Mouse (Mus musculus) testis, adult 2 months (tissue): Measurements from ENCODE around the gene Stn1. TPM values are rescaled to one million over a fixed set of nuclear protein-coding genes. Genes with fewer than 3 reads are reported as not detected.

Source experiments
- H3K27ac ChIP-seq: fragments of 200-500 bp; 2 replicates; pipeline ENCODE4 v1.5.1; 2012; ENCODE audit warnings: low read depth, low read length; ENCODE audit not compliant: control insufficient read depth, insufficient read depth
- H3K27me3 ChIP-seq: fragments of 200-500 bp; 2 replicates; pipeline ENCODE4 v1.6.1; 2012; ENCODE audit warnings: mild to moderate bottlenecking, low read length, moderate library complexity; ENCODE audit not compliant: control insufficient read depth, insufficient read depth
- H3K36me3 ChIP-seq: fragments of 200-500 bp; 2 replicates; pipeline ENCODE4 v1.6.1; 2012; ENCODE audit warnings: mild to moderate bottlenecking, low read length; ENCODE audit not compliant: control insufficient read depth, insufficient read depth
- H3K4me1 ChIP-seq: fragments of 200-500 bp; 2 replicates; pipeline ENCODE4 v1.6.1; 2012; ENCODE audit warnings: low read length; ENCODE audit not compliant: control insufficient read depth, insufficient read depth
- H3K4me3 ChIP-seq: fragments of 200-500 bp; 2 replicates; pipeline ENCODE4 v1.5.1; 2012; ENCODE audit warnings: low read depth, mild to moderate bottlenecking, low read length, moderate library complexity, mixed read lengths; ENCODE audit not compliant: control insufficient read depth
- CTCF ChIP-seq: fragments of 200-500 bp; IDR thresholded peaks from 2 replicates; pipeline ENCODE4 v1.5.1; 2012; ENCODE audit warnings: low read depth, mild to moderate bottlenecking, inconsistent platforms, low read length, moderate library complexity; ENCODE audit not compliant: control insufficient read depth, insufficient read depth, insufficient replicate concordance
- POLR2A ChIP-seq: fragments of 200-500 bp; IDR thresholded peaks from 2 replicates; pipeline ENCODE4 v1.6.1; 2012; ENCODE audit warnings: low read depth, mild to moderate bottlenecking, inconsistent platforms, low read length, moderate library complexity; ENCODE audit not compliant: control insufficient read depth
- polyA plus RNA-seq: library from polyadenylated mRNA; depleted of rRNA; stranded (reverse); fragments of >200 nt; gene quantifications from 2 replicates; pipeline ENCODE4 v1.2.3, GENCODE M21; 2012

Gene Stn1
- polyA plus RNA-seq, 1 experiment, result 19.6 TPM

DNA sequence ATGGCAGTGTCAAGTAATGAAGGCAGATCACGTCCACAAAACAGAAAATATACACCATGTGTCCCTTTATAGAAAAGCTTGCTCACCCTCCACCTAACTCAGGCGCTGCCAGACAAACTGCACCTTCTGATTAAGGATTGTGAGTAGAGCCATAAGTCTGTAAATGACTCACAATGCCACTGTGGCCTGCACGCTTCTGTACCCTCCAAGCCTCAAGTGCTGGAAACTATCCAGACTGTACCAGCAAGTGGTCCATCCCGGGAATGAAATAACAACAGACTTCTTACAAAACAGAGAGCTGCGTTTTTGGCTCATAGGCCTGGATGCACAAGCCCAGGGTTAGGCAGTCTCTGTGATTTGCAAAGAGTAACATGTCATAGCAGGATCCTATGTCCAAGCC is 15.9 kb downstream of the Stn1 start:
- no peak overlapping the region for H3K4me3 ChIP-seq
- H3K27ac ChIP-seq, result no peak overlapping the region
- no peaks in the 10 kb centered on the region for H3K27me3 ChIP-seq
- TF ChIP-seq POLR2A (no peak), CTCF (no peak)
- H3K36me3 ChIP-seq, result no peaks in the 10 kb centered on the region
- H3K4me1 ChIP-seq, result peaks cover 4% of the 10 kb centered on the region

DNA sequence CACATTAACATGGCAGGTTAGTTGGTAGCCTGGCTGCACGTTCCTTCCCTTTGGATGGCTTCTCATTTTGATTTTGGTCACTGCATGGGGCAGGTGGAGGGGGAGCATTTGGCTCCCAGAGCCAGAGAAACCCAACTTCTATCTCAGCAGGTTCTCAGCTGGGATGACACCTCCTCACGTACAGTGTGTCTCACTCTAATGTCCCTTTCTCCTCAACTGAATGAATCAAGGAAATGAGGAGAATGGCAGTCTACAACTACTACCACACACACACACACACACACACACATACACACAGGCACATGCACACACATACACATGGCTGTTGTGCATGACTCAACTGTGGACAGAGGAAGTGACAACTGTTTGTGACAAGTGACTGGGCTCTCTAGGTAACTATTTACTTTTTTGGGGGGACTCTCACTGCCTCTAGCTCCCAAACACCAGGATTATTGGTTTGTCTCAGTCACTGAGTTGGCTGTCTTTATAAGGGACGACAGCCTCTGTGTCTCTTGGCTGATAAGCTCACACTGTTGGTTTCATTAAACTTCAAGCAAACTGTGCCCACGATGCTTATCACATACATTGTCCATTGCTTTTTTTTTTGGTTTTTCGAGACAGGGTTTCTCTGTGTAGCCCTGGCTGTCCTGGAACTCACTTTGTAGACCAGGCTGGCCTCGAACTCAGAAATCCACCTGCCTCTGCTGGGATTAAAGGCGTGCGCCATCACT is 18.0 kb downstream of the Stn1 start:
- peaks cover under 1% of the 10 kb centered on the region; the same call in 1 of the 2 replicates for H3K4me1 ChIP-seq
- H3K36me3 ChIP-seq, result no peaks in the 10 kb centered on the region
- no peaks in the 10 kb centered on the region for H3K27me3 ChIP-seq
- no peak overlapping the region for H3K4me3 ChIP-seq
- TF ChIP-seq POLR2A (no peak), CTCF (no peak)
- H3K27ac ChIP-seq, result no peak overlapping the region

DNA sequence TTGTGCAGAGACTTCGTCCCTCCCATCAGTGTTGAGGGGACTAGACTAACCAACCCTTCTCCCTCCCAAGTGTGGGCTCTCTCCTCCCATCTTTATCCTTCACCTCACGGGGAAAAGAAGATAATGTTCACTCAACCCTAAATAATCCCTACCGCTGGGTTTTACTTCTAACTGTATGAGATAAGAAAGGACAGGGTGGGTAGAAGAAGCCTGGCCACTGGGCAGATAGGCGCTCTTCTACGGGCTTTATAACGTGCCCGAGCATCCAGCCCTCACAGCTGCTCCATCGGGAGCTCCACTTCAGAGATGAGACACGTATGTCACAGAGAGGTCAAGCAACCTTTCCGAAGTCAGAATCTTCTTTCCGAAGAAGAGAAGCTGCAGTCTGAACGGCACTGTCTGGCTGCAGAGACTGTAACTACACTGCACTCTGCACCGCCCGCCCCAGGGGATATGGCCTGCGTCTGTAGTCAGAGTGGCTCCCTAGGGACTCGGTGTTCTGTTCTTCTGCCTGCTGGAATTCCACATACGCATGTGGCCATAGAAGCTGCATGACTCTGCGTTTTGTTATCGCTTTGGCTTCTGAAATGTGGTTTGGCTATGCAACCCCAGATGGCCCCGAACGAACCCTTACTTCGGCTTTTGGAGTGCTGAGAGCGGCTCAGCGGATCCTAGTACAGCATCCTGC is 18.7 kb downstream of the Stn1 start:
- H3K4me1 ChIP-seq, result no peaks in the 10 kb centered on the region
- no peak overlapping the region for H3K4me3 ChIP-seq
- no peaks in the 10 kb centered on the region for H3K36me3 ChIP-seq
- no peaks in the 10 kb centered on the region for H3K27me3 ChIP-seq
- TF ChIP-seq CTCF (no peak), POLR2A (no peak)
- H3K27ac ChIP-seq, result no peak overlapping the region; the same call in 1 of the 2 replicates

DNA sequence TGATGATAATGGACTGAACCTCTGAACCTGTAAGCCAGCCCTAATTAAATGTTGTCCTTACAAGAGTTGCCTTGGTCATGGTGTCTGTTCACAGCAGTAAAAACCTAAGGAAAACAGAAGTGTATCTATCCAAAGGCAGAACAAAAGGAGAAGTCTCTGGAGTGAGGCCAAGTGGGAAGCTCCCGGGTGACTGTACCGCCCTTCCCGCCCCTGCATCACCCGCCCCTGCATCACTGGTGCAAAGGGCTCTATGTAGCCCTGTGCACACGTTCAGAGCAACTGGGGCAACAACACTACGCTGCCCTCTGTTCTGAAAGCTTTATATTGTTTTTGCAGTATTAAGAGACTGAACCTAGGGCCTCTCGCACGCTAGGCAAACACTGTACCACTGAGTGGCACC is 19.7 kb downstream of the Stn1 start:
- Histone ChIP-seq H3K27me3 (no peaks in the 10 kb centered on the region), H3K4me1 (no peaks in the 10 kb centered on the region; the same call in 1 of the 2 replicates), H3K36me3 (no peaks in the 10 kb centered on the region), H3K27ac (no peak overlapping the region), H3K4me3 (no peak overlapping the region)
- TF ChIP-seq CTCF, result no peak
- no peak for TF ChIP-seq POLR2A

DNA sequence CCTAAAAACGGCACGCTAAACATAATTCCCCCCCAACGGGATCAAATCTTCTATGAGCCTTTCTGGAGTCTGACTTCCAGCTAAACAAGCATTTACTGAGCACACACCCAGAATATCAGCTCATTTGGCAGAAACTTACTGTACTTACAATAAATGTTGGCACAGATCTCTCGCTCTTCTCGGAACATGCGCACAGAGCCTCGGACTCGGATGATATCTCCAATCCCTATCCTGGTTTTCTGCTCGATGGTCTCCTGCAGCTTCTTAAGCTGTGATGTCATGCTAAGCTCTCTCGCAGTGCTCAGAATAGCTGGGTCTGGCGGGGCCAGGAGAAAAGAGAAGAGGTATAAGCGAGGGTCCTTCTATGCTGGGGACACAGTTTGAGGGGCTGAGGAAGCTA is 20.4 kb downstream of the Stn1 start:
- no peaks in the 10 kb centered on the region for H3K27me3 ChIP-seq
- TF ChIP-seq CTCF (no peak), POLR2A (no peak)
- H3K36me3 ChIP-seq, result no peaks in the 10 kb centered on the region
- H3K27ac ChIP-seq, result no peak overlapping the region
- H3K4me3 ChIP-seq, result no peak overlapping the region
- H3K4me1 ChIP-seq, result no peaks in the 10 kb centered on the region; the same call in 1 of the 2 replicates

DNA sequence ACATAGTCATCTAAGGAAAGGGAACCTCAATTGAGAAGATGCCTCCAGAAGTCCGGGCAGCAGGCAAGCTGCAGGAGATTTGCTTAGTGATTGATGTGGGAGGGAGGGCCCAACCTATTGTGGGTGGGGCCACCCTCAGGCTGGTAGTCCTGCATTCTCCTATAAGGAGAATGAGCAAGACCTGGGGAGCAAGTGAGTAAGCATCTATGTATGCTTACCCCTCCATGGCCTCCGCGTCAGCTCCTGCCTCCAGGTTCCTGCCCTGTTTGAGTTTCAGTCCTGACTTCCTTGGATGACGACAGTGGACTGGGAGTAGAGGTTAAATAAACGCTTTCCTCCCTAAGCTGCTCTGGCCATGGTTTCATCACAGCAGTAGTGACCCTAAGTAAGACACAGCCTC is 22.2 kb downstream of the Stn1 start:
- Histone ChIP-seq H3K36me3 (no peaks in the 10 kb centered on the region), H3K4me1 (no peaks in the 10 kb centered on the region; the same call in 1 of the 2 replicates), H3K27ac (no peak overlapping the region), H3K27me3 (no peaks in the 10 kb centered on the region), H3K4me3 (no peak overlapping the region)
- TF ChIP-seq POLR2A (no peak), CTCF (no peak)

DNA sequence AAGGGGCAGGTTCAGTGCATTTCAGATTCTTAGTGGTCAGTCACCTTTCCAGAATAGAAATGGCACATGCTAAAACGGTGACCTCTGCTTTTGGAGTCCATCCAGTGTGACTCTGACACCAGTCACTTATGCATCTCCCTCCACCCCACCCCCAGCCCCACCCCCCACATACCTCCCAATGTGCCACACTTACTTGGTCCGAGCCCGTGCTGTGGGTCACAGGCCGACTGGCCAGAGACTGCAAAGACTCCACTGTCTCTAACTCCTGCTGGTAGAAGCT is 23.7 kb downstream of the Stn1 start:
- no peaks in the 10 kb centered on the region; the same call in 1 of the 2 replicates for H3K4me1 ChIP-seq
- H3K27me3 ChIP-seq, result no peaks in the 10 kb centered on the region
- H3K4me3 ChIP-seq, result no peak overlapping the region
- no peak for TF ChIP-seq CTCF
- no peak for TF ChIP-seq POLR2A
- H3K36me3 ChIP-seq, result no peaks in the 10 kb centered on the region
- H3K27ac ChIP-seq, result no peak overlapping the region
